Mouse (Mus musculus): Measurements from ENCODE around the gene Uhrf1.
A peak's percentile ranks its signal among the peaks of the same experiment; 100 is the strongest.

Uhrf1 gene

DNA sequence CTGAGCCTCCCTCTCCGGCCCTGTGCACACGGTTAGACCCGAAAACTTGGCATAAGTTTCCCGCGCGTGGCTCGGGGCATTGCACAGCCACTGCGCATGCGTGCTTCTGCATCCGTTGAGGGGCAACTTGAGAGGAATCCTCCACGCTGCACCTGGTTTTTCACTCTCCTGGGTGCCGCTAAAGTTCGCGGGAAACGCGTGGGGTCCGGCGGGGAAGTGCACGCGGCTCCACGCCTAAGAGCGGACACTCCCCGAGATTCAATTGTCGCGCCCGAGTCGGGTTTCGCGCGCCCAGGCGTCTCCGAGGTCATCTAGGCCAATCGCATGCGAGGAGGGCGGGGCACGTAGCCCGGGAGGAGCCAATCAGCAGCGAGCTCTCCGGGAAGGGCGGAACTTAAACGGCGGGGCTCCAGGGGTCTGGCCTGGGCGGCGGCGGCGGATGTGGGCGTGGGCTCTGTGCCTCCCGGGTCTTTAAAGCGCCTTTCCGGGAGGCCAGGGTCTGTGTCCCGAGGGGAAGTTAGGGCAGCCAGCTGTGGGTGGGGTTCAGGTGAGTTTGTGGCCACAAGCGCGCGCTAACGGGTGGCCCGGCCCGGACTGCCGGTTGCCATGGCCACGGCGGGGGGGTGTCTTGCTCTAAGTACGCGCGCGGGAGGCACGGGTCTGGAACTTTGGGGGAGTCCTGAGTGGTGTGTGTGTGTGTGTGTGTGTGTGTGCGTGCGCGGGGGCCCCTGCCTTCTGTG lies 896 bp downstream of the Uhrf1 start:
- DNase-seq = peak; percentile 98

DNA sequence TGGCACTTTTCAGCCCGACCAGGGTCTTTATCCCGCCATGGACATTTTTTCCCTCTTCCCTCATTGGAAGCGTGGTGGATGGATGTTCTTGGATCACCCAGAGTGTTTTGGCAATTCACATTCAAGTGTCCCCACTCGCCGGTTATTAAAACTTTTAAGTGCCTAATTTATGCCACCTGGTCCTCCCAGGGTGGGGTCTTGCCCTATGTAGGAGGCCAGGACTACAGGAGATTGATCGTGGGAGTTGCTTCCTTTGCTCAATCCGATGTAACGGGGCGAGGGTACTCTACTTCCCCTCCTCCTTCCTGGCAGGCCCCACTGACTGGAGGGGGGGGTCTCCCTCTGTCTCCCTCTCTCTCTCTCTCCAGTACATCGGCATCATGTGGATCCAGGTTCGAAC lies 1.6 kb downstream of the Uhrf1 start:
- no peak for DNase-seq

DNA sequence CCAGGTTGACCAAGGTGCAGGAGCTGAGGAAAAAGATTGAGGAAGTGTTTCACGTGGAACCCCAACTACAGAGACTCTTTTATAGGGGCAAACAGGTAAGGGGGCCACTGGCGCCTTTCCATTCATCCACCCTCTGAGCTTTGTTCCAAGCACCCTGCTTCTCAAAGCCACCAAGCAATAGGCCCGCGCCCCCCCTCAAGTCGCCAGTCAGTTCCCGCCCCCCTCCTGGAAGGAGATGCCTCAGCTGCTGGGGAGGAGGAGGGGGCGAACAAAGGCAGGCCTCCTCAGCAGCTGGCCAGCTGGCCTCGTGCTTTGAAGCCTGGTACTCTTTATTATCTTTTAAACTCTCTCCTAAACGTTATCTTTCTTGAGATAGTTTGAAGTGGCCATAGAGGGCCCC lies 2.0 kb downstream of the Uhrf1 start:
- no peak for DNase-seq

DNA sequence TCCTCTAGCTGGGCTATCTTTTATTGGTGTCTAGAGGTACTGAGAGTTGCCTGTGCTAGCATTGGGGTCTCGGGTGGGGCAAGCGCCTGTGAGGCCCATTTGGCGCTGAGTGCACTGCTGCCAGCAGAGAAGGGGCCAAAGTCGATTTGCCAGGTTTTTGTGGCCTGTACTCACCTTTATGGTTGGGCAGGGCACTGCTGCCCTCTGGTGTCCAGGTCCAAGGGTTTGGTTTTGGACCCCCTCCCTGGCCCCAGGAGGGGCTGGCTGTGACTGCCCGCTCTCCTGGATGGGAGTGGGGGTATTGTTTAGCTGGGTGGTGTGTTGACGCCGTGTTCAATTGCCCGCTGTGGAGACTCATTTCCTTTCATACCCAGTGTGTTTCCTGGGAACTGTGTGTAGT lies 2.7 kb downstream of the Uhrf1 start:
- peak; percentile 37 for DNase-seq

DNA sequence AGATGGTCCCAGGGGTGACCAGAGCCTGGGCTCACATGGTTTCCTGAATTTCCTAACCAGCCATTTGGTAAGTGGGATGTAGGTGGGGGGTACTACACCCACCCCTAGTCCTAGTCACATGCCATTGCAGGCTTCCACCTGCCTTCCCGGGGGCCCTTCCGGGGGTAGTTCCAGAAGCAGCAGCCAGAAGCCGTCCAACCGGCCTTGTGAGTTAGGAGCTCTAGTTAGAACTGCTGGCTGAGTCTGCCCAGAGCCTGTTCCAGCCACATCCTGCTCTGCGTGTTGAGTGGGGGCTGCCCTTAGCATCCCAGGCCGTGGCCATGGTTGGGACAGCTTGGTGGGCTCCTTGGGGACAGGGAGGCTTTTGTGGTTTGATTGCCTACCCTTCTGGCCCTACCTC lies 5.0 kb downstream of the Uhrf1 start:
- peak; percentile 37 for DNase-seq

DNA sequence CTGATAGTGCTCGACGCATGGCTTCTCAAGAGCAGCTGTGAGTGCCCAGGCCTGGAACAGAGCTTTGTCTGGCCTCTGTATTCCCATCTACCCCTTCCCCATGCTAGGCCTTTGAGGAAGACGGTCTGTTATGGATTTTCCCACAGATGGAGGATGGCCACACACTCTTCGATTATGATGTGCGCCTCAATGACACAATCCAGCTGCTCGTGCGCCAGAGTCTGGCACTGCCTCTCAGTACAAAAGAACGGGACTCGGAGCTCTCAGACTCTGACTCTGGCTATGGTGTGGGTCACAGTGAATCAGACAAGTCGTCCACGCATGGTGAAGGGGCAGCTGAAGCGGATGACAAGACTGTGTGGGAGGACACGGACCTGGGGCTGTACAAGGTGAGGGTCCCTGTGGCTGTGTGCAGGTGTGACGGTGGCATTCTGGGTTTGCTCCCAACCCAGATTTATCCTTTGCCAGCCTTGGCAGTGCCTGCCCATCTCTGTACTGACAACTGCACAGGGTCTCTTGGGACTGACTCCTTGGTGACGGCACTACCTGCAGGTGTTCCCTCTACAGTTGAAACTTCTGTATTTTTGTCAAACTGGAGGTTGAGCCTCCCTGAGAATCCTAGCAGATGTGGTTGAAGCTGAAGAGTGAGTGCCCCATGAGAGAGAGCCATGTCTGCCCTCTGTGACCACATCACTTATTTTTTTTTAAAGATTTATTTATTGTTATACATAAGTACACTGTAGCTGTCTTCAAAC lies 6.2 kb downstream of the Uhrf1 start:
- DNase-seq = peak; percentile 62

DNA sequence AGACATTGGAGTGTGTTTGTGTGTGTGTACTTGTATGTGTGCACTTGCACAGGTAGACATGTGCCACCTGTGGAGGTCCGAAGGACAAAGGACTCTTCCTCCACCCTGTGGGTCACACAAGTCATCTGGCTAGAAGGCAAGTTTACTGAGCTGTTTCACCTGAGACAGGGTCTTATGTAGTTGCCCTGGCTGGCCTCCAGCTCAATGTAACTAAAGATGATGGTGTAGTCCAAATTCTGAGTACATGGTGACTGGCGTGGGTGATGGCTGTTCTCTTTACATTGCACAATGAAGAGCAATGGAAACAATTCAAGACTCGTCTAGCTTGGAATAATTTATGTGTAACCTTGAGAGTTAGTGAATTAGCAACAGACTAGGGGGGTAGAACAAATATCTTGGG lies 21.3 kb downstream of the Uhrf1 start:
- DNase-seq = no peak

DNA sequence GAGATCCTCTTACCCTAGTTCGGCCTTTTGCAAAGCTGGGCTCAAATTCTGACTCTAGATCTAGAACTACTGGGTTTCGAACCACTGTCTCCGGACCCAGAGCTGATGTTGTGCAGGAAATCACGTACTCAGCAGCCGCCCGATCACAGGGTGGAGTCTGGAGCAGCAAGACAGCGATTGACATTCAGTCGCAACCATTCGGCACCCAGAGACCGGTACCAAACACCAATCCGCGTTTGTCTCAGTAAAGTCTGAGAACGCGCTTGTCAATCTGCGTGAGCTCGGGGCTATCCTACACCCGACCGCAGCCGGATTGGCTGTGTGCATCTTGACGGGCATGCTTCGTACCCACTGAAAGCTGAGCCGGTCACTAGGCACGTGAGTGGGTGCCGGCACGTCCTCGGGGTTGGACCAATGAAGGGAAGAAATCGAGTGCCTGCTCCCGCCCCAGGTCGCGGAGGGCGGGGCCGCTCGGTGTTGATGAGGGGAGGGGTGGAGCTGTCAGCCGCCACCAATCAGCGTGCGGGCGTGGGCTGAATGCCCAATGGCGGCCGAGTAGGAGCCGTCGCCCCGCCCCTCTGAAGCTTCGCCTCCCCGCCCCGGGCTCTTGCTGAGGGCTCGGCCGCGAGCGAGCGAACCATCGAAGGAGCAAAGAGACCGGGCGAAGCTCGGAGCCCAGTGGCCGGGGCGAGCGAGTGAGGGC lies 22.5 kb downstream of the Uhrf1 start, which contains the start of gene Kdm4b:
TSS of gene Kdm4b (plus strand) at position 613 of the 703 bp plus-strand sequence.
- peak; percentile 99 for DNase-seq

DNA sequence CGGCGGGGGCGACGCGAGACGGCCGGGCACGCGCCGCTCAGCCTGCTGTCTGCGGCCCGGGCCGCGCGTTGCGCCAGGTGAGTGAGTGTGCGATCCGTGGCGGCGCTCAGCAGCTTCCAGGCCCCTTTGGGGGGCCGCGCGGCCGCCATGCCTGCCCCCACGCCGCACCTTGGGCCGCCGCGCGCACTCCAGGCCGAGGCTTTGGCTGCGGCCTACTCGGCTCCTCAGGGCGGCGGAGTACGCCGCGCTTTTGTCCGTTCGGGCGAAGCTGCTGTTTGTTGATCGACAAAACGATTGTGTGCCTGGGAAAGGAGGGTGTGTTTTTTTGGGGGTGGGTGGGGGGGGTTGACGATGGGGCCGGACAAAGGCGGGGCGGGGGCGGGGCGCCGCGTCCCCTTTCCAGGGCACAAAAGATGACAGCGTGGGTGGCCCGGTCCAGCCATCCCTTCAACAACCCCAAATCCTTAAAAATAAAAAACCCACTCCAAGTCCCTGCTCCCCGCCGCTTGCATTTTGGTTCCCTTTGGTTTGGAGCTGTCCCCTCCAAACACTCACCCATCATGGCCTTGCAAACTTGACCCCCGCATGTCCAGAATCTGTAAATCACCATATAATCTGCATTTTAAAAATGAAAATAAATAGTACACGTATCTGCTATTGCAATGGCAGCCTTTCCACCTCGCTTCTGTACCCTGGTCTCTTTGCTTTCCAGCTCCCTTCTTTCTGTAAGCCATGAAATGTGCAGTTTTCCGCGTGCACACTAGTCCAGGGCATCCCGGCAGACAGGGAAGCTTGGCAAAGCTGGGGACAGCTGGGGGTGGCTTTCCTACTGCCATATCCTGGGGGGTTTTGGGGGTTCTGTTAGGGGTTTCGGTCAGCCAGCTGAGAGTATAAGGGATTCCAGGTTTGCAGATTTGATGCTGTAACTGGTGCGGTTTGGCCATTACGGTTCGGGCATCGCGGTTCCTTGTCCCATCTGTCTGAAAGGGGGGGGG lies 23.3 kb downstream of the Uhrf1 start:
- no peak for DNase-seq

DNA sequence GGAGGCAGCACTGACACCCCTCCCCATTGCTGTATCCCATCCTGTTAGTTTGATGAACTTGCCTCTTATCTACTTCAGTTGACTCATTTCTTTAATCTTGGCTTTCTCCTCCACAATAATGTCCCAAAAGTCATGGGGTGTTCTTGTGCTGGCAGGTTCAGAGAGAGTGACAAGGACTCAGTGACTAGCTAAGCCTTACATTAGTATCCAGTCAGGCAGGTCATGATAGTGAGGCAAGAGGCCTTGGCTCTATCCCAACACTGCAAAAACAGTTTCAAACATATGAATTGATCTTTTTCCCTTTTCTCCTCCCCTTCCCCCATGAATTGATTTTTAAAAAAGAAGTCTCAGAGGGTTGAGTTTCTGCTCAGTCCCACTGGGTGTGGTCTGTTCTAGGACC lies 26.1 kb downstream of the Uhrf1 start:
- no peak for DNase-seq

DNA sequence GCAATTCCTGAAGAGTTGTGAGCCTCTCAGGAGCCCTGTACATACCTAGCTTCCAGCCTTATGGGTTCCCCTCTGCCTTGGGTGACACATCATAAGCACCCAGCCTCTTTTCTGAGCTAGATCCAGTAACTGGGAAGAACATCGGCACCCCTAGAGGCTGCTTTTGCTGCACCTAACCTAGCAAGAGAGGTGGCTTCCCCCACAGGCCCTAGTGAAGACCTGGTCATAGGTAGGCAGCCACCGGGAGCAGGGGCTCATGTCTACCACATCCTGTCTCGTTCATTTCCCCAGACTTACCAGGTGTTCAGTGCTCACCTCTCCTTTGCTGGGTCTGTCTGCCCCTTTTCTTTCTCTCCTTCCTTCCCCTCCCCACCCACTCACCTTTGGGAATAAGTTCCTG lies 27.2 kb downstream of the Uhrf1 start:
- no peak for DNase-seq

DNA sequence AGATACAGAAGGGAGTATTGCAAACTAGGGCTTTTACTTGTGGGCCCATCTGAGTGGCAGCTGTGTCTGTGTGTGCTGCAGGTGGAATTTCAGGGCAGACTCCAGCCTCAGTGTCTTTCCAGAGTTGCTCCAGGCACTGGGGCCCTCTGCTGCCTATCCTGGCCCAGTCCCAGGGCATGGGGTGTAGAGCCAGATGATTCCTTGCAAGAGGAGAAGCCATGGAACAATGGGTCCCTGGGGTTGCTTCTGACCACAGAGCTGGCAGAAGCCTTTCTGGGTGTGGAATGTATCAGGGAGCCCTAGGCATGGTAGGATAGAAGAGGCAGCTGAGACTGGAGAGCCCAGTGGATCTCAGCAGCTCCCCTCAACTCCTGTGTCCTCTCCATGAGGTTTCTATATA lies 28.1 kb downstream of the Uhrf1 start:
- no peak for DNase-seq

DNA sequence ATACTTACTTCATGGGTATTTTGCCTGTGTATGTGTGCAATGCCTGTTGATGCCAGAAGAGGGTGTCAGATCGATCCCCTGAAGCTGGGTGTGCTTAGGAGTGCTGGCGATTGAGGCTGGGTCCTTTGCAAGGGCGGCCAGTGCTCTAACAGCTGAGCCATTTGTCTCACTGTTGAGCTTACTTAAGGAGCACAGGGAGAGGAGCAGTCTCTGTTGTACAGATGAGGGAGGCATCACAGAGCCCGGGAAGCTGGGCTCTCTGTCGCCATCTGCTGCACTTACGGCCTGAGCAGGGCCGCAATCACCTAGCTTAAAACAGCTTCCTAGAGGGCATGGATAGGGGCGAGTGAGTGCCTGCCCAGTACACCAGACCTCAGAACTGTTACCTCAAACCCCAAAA lies 29.9 kb downstream of the Uhrf1 start:
- no peak for DNase-seq

DNA sequence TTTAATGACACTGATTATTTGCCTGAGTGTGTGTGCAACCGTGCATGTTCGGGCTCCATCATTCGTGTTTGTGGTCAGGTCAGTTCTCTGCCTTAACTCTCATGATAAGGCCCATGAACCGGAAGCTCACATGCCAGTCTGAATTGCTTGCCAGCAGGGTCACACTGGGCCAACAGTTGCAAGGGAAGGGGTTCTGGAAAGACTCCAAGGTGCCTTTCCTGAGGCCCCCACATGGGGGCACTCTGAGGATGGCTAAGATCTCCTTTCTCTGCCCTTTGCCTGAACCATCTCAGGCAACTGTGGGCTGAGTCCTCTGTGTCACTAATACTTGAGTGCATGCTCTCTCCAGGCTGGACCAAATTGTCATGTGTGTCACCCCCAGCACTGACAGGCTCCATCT lies 34.1 kb downstream of the Uhrf1 start:
- peak; percentile 84 for DNase-seq

DNA sequence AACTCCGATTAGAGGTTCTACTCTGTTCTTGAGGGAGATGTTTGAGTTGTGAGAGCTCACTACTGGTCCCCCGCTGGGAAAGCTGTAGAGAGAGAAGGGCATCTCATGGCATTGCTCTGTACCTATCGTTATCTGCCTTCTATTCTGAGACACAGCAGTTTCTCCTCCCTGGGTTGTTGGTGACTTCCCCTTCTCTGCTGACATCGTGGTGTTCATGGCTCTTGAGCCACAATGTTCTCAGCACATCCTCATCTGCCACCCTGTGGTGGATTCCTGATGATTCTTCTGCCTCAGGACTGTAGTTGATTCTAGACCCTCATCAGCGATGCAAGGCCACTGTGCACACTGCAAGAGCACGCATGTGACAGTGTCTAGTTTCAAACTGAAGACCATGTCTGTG lies 34.7 kb downstream of the Uhrf1 start:
- no peak for DNase-seq

DNA sequence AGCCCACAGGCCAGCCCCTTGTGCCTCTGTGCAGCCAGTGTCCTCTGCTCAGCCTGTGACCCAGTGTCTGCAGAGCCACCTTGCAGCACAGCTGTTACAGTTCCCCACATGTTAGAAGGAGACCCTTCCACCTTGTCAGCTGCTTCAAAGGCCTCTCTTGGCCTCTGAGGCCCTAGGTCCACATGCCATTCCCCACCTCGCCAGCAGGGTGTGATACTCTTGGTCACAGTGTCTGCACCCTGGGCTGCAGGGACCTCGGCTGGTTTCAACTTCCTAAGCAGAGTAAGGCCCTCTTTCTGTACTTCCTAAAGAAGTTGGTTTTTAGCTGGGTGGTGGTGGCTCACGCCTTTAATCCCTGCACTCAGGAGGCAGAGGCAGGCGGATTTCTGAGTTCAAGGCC lies 35.8 kb downstream of the Uhrf1 start:
- DNase-seq = peak; percentile 64

DNA sequence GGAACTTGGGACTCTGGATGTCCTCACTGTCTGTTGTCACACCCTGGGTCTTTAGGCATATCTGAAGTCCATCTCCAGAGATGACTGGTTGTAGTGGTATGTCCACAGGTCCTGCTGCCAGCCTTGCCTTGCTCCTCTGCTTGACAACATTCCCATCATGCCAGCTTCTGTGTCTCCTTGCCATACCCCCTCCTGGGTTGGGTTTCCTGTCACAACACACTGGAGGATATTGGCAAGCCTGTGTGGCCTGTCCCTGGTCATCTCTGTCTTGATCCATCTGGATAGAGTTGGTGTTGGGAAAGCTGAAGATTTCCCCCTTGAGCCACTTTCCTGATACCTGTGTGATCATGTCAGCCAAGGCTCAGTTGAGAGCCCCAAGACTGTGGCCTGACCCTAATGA lies 37.6 kb downstream of the Uhrf1 start:
- no peak for DNase-seq

DNA sequence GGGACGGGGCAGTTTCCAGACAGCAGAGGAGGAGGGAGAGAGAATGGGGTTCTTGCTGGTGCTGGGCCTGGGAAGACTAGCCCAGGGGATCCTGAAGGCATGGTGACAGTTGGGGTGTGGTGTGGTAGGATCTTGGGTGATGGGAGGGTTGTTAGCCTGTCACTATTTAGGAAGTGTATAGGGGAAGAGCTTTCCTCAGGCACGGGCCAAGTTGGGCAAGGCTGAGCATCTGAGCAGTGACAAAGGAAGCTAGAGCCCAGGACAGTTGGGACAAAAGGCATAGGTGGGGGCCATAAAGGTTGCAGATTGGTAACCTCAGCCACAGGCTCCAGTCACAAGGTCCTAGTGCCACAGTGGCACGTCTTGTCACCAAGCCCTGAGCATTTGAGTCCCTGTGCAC lies 40.3 kb downstream of the Uhrf1 start:
- no peak for DNase-seq

DNA sequence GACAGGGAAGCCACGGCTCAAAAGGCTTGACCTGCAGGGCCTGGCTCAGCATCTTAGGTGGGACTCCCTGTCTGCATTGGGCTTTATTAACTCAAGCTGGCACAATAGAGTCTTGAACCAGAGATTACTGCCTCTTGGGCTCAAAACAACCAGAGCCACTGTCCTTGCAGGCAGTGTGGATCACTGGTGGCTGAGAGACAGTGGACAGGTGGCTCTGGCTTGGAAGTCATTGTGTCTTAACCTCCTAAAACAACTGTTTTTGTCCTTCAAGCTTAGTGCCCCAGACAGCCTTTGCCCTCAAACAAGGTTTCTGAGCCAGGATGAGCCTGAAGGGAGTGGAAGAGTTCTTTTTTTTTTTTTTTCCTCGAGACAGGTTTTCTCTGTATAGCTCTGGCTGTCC lies 42.2 kb downstream of the Uhrf1 start:
- no peak for DNase-seq

DNA sequence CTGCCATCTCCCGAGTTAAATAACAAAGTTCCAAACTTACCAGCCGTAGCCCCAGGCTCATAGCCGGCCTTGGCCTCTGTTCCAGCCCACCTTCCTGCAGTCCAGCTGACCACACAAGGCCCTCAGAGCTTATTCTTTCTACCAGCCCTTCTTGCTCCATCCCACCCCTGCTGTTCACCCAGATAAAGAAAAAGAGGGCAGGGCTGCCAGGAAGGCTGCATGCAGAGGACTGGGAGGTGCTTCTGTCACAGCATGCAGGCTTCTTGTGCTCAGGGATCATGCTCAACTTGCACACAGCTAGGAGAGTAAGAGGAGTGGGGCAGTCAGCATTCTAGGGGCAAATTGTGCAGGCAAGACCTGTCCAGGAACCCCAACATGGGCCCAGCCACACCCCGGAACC lies 45.0 kb downstream of the Uhrf1 start:
- no peak for DNase-seq

DNA sequence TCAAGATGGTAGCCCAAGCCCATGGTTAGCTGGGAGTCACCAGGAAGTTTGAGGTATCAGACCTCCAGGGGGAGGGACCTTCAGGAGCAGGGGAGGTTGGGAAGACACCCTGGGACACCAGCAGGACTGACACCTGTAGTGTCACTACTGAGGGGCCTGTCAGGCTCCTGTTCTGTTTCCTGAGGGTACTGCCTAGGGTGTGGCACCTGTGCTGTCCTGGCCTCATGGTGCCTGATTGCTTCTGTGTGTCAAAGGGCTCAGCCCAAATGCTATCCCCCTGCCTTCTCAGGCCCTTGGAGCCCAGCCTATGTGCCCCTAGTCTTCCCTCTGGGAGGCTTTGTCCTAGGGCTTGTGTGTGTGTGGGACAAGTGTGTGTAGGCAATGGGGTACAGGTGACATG lies 45.5 kb downstream of the Uhrf1 start:
- no peak for DNase-seq

DNA sequence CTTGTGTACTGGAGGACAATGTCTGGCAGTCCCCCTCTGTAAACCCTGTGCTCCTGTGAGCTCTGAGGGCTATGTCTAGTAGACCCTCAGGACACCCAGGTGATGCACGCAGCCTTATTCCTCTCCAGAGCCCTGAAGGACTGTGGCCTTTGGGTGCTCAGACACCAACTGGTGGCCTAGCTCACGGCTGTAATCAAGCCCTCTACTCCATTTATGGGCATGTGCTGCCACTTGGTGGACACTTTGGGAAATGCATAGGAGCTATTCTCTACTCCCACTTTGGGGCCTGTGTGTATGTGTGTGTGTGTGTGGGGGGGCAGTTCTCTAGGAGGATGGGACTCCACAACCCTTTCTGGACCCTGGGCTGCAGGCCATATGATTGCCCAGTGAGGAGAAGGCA lies 47.6 kb downstream of the Uhrf1 start:
- peak; percentile 91 for DNase-seq
